Mouse (Mus musculus): Measurements from ENCODE around the gene Slc41a3. TPM values are rescaled to one million over a fixed set of nuclear protein-coding genes. Genes with fewer than 3 reads are reported as not detected.

The Slc41a3 gene
- total and polyA plus RNA-seq, 3 experiments: 0.10 to 0.59 (median 0.15) TPM

GRCm38 (mm10) chr6:90683831-90684532 is 79.5 kb downstream of the Slc41a3 start:
- no peak overlapping the region for H3K4me2 ChIP-seq (ENCODE audit: insufficient read depth, low read depth, poor library complexity, severe bottlenecking)
- H3K36me3 ChIP-seq (replicated peaks in 1 of 2; ENCODE audit: control insufficient read depth in 1 of 2, insufficient read depth in 1 of 2, low read length in 1 of 2): peaks cover 82 to 99% of the 10 kb centered on the region in 2 experiments
- DNase-seq (ENCODE audit: extremely low read depth): no peak
- no peaks in the 10 kb centered on the region for H3K27me3 ChIP-seq (replicated peaks)
- H3K4me3 ChIP-seq (replicated peaks in 1 of 3; ENCODE audit: low read depth in 2 of 3, low read length in 2 of 3, poor library complexity in 1 of 3): no peak overlapping the region
- H3K4me1 ChIP-seq (ENCODE audit: control insufficient read depth in 1 of 2, insufficient read depth in 2 of 2): peaks cover 14 to 51% of the 10 kb centered on the region in 2 experiments
- peaks cover 31% of the 10 kb centered on the region for H3K79me2 ChIP-seq (replicated peaks; ENCODE audit: control insufficient read depth, extremely low read depth, insufficient read depth, poor library complexity, severe bottlenecking)
- in situ Hi-C loops (cut with MboI; ENCODE audit: low pct_ligation_motif_present, low pct_unique_long_range_greater_than_20kb, low sequenced_read_pairs) (no loop called here), dilution Hi-C loops (cut with MboI; ENCODE audit: extremely low pct_ligation_motif_present, extremely low pct_unique_long_range_greater_than_20kb, low sequenced_read_pairs) (no loop called here)
- no peaks in the 10 kb centered on the region for H3K9me3 ChIP-seq (replicated peaks; ENCODE audit: low read length)
- TF ChIP-seq ZNF384 (IDR thresholded peaks at IDR 0.05; ENCODE audit: low read depth, low read length) (no peak), KAT2A (IDR thresholded peaks at IDR 0.05; ENCODE audit: insufficient replicate concordance, low read length) (no peak), JUND (conservative IDR thresholded peaks at IDR 0.05; ENCODE audit: low read depth, low read length) (no peak), USF1 (IDR thresholded peaks at IDR 0.05; ENCODE audit: low read depth, low read length) (no peak), RCOR1 (conservative IDR thresholded peaks at IDR 0.05; ENCODE audit: low read depth, low read length) (no peak), ZKSCAN1 (IDR thresholded peaks at IDR 0.05; ENCODE audit: borderline replicate concordance, low read depth, low read length) (no peak), PAX5 (IDR thresholded peaks at IDR 0.05; ENCODE audit: low read length) (no peak), CTCF (conservative IDR thresholded peaks at IDR 0.05 in 1 of 2, IDR thresholded peaks at IDR 0.05 in 1 of 2; ENCODE audit: low read depth in 2 of 2, low read length in 2 of 2) (no peak), MAZ (IDR thresholded peaks at IDR 0.05; ENCODE audit: low read depth, low read length) (no peak), CHD1 (IDR thresholded peaks at IDR 0.05; ENCODE audit: low read depth, low read length) (no peak), GABPA (IDR thresholded peaks at IDR 0.05; ENCODE audit: insufficient replicate concordance, low read depth, low read length) (no peak), RAD21 (IDR thresholded peaks at IDR 0.05; ENCODE audit: low read depth, low read length) (no peak), ZMIZ1 (IDR thresholded peaks at IDR 0.05; ENCODE audit: low read depth, low read length) (no peak)
- no peak overlapping the region for H3K9ac ChIP-seq (ENCODE audit: insufficient read depth, low read depth)
- no peak overlapping the region for H3K27ac ChIP-seq (ENCODE audit: insufficient read depth, low read depth)

GRCm38 (mm10) chr6:90686812-90687211 is 82.3 kb downstream of the Slc41a3 start:
- dilution Hi-C loops (cut with MboI; ENCODE audit: extremely low pct_ligation_motif_present, extremely low pct_unique_long_range_greater_than_20kb, low sequenced_read_pairs) (no loop called here), in situ Hi-C loops (cut with MboI; ENCODE audit: low pct_ligation_motif_present, low pct_unique_long_range_greater_than_20kb, low sequenced_read_pairs) (no loop called here)
- Histone ChIP-seq H3K4me2 (ENCODE audit: insufficient read depth, low read depth, poor library complexity, severe bottlenecking) (no peak overlapping the region), H3K9ac (ENCODE audit: insufficient read depth, low read depth) (no peak overlapping the region), H3K36me3 (replicated peaks in 1 of 2; ENCODE audit: control insufficient read depth in 1 of 2, insufficient read depth in 1 of 2, low read length in 1 of 2) (peaks cover 81 to 99% of the 10 kb centered on the region in 2 experiments), H3K9me3 (replicated peaks; ENCODE audit: low read length) (no peaks in the 10 kb centered on the region), H3K79me2 (replicated peaks; ENCODE audit: control insufficient read depth, extremely low read depth, insufficient read depth, poor library complexity, severe bottlenecking) (peaks cover 32% of the 10 kb centered on the region), H3K4me1 (ENCODE audit: control insufficient read depth in 1 of 2, insufficient read depth in 2 of 2) (peaks cover 29 to 75% of the 10 kb centered on the region in 2 experiments), H3K27me3 (replicated peaks) (no peaks in the 10 kb centered on the region), H3K27ac (ENCODE audit: insufficient read depth, low read depth) (no peak overlapping the region), H3K4me3 (replicated peaks in 1 of 3; ENCODE audit: low read depth in 2 of 3, low read length in 2 of 3, poor library complexity in 1 of 3) (no peak overlapping the region)
- TF ChIP-seq KAT2A (IDR thresholded peaks at IDR 0.05; ENCODE audit: insufficient replicate concordance, low read length) (no peak), MXI1 (IDR thresholded peaks at IDR 0.05; ENCODE audit: low read depth, low read length) (no peak), ZMIZ1 (IDR thresholded peaks at IDR 0.05; ENCODE audit: low read depth, low read length) (no peak), HCFC1 (IDR thresholded peaks at IDR 0.05; ENCODE audit: low read depth, low read length) (no peak), CHD1 (IDR thresholded peaks at IDR 0.05; ENCODE audit: low read depth, low read length) (no peak), IRF4 (IDR thresholded peaks at IDR 0.05; ENCODE audit: low read depth, low read length) (no peak), TBP (conservative IDR thresholded peaks at IDR 0.05; ENCODE audit: low read depth, low read length) (no peak), JUN (IDR thresholded peaks at IDR 0.05; ENCODE audit: insufficient read depth, low read depth, low read length) (no peak)
- DNase-seq (ENCODE audit: extremely low read depth): no peak

Data from CH12.LX (cell line).